Mouse (Mus musculus) liver, embryonic 14.5 days (tissue): ENCODE results near the gene Pgam2.

Experiments used
- CTCF ChIP-seq: IDR thresholded peaks from 2 replicates; pipeline ENCODE4 v1.5.1; 2016; ENCODE audit warnings: antibody characterized with exemption, low read depth, control low read depth
- EP300 ChIP-seq: IDR thresholded peaks from 2 replicates; pipeline ENCODE4 v1.6.1; 2016; ENCODE audit warnings: antibody characterized with exemption, low read depth

DNA sequence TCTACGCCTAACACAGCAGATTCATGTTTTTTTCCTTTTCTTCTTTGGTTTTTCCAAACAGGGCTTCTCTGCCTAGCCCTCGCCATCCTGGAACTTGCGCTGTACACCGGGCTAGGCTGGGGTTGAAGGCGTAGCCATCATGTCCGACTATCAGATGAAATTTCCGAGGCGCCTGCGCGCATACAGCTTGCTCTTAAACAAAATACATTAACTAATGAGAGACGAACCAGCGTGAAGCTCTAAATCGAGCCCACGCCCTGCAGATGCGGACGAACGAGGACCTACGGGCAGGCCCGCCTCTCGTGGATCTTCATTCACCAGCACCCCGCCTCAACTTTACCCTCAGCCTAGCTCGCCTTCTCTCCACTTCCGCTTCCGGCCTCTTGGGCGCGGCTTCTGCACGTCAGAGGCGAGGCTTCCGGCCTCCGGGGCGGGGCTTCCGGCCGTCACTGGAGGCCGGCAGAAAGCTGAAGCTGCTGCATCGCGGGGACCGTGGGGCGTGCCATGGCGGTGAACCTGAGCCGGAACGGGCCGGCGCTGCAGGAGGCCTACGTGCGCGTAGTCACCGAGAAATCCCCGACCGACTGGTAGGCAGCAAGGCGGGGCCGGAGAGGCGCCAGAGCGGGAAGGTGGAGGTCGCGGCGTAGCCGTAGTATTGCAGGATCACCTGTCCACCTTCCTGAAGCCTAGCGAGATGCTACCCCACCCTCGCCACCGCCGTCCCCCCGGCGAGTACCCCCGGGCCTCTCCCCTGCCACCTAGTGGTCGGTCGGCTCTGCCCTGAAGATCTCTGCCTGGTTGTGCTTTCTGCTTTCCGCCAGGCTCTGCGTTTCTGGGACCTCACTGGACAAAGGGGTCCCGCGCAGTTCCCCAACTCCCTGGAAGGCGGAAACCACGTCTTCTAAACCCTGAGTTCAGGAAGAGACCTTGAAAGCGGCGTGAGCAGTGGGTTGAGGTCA lies 15.2 kb downstream of the Pgam2 start, which contains the start of gene Dbnl:
- TF ChIP-seq CTCF, result peak; percentile 97
- TF ChIP-seq EP300, result 0 out of 2 replicates have a peak, but pooled peaks have one; percentile 17
